Mouse (Mus musculus) neural tube, embryonic 15.5 days (tissue): ENCODE data around the gene Gm49342. TPM values are rescaled to one million over a fixed set of nuclear protein-coding genes. Genes with fewer than 3 reads are reported as not detected.
"Not testable (repeated sequence)": the region's sequence is repeated elsewhere in the genome, so short reads cannot be mapped to it uniquely, and the experiment has no call there.

Source experiments
- ATAC-seq: fragments of 200-750 bp; cut with Nextera tagmentation; 2 replicates; pipeline ENCODE4 v1.8.0; 2017; ENCODE audit warnings: mild to moderate bottlenecking, moderate TSS enrichment, moderate library complexity; ENCODE audit not compliant: low FRiP score
- H3K27ac ChIP-seq: fragments of 300-500 bp; sonication (generic); replicated peaks from 2 replicates; pipeline ENCODE4 v1.5.1; 2015; ENCODE audit warnings: mild to moderate bottlenecking, inconsistent platforms
- H3K27me3 ChIP-seq: fragments of 300-500 bp; sonication (generic); replicated peaks from 2 replicates; pipeline ENCODE4 v1.6.1; 2015; ENCODE audit warnings: inconsistent platforms
- H3K36me3 ChIP-seq: fragments of 300-500 bp; sonication (generic); 2 replicates; pipeline ENCODE4 v1.6.1; 2015; ENCODE audit warnings: inconsistent platforms
- H3K4me1 ChIP-seq: fragments of 300-500 bp; sonication (generic); 2 replicates; pipeline ENCODE4 v1.6.1; 2015; ENCODE audit warnings: inconsistent platforms
- H3K4me2 ChIP-seq: fragments of 300-500 bp; sonication (generic); 2 replicates; pipeline ENCODE4 v1.6.1; 2015; ENCODE audit warnings: inconsistent platforms, mild to moderate bottlenecking, moderate library complexity
- H3K4me3 ChIP-seq: fragments of 300-500 bp; sonication (generic); replicated peaks from 2 replicates; pipeline ENCODE4 v1.5.1; 2015; ENCODE audit warnings: mild to moderate bottlenecking, inconsistent platforms
- H3K9ac ChIP-seq: fragments of 300-500 bp; sonication (generic); replicated peaks from 2 replicates; pipeline ENCODE4 v1.6.1; 2015; ENCODE audit warnings: mild to moderate bottlenecking, inconsistent platforms
- H3K9me3 ChIP-seq: fragments of 300-500 bp; sonication (generic); replicated peaks from 2 replicates; pipeline ENCODE4 v1.6.1; 2016; ENCODE audit warnings: inconsistent platforms
- WGBS: fragments of 180-500 bp; shearing (Covaris S2); methylation state at CpG from one replicate; pipeline ENCODE4 v1.1.7; 2015; ENCODE audit warnings: mixed read lengths; 5-methylcytosine and 5-hydroxymethylcytosine counted together
- polyA plus RNA-seq: library from polyadenylated mRNA; unstranded; fragments of >200 nt; fragmentation: Nextera tagmentation; extraction: Ambion mirVana; gene quantifications from 2 replicates; pipeline ENCODE4 v1.2.1, GENCODE M21; 2015

Gm49342 gene
- not detected in 2 replicates for polyA plus RNA-seq

DNA sequence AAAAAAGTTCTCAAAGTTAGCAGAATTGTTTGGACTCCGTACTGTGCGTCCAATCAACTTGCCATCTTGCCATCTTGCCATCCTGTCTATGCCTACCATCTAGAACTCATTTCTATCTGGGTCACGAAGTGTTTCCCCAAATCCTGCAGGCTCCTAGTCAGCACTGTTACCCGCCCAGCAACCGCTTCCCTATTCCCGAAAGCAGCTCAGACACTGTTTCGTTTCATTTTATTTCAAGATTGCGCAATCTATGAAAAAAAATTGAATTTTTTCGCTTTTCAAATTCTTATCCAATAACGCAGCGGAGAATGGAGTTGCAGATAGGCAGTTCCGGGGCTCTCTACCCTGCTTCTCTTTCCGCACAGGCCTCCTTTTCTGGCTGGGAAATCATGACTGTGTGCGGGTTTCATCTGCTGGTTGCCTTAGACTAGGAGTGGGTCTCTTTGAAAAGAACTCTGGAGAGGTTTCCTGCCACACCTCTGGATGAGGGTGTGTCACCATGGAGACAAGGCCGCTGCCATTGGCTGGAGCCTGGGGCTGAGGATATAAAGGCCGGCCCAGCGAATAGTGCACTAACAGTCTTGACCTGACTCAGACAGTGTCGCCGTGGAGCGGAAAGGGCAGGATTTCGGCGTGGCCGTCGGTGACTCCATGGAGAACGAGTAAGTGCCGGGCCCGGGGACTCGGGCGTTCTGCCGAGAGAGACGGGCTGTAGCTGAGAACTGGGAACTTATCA lies at the start of gene Gm49342:
Gm49342 (plus strand) TSS at position 586 of the 736 bp plus-strand sequence.
- no peaks in the 10 kb centered on the region for H3K9me3 ChIP-seq
- peak within 1 kb of the TSS; percentile 46 for H3K4me3 ChIP-seq
- H3K4me1 ChIP-seq, result peaks cover 12% of the 10 kb centered on the region
- no peaks in the 10 kb centered on the region for H3K27me3 ChIP-seq
- H3K36me3 ChIP-seq, result no peaks in the 10 kb centered on the region
- ATAC-seq, result peak; percentile 95
- H3K4me2 ChIP-seq, result peak within 1 kb of the TSS; percentile 63
- H3K27ac ChIP-seq, result peak within 1 kb of the TSS; percentile 82
- peak within 1 kb of the TSS; percentile 43 for H3K9ac ChIP-seq
- WGBS, result 20% methylated on average over 31 of the region's 31 CpGs

DNA sequence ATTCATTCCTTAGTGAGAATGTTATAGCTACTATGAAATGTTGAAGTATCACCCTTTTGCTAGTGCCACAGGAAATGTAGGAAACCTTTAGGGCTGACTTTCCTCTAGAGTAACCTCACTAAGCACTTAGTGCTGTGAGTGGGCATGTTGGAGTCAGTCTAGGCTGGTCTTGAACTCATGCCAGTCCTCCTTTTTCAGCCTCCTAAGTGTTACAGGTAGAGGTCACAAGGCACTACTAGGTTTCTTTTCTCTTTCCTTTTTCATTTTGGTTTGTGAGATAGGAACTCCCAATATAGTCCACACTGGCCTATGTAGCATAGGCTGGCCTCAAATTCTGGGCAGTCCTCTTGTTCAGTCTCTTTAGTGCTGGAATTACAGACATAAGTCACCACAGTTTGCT lies 48.9 kb upstream of the Gm49342 start:
- Histone ChIP-seq H3K27me3 (0 out of 2 replicates have a peak, but pooled peaks cover 5% of the 10 kb centered on the region), H3K4me3 (no peak overlapping the region), H3K27ac (no peak overlapping the region), H3K4me1 (peaks cover 15% of the 10 kb centered on the region), H3K9ac (no peak overlapping the region), H3K36me3 (no peaks in the 10 kb centered on the region), H3K9me3 (no peaks in the 10 kb centered on the region), H3K4me2 (peak overlapping the region; percentile 90)
- ATAC-seq, result no peak

DNA sequence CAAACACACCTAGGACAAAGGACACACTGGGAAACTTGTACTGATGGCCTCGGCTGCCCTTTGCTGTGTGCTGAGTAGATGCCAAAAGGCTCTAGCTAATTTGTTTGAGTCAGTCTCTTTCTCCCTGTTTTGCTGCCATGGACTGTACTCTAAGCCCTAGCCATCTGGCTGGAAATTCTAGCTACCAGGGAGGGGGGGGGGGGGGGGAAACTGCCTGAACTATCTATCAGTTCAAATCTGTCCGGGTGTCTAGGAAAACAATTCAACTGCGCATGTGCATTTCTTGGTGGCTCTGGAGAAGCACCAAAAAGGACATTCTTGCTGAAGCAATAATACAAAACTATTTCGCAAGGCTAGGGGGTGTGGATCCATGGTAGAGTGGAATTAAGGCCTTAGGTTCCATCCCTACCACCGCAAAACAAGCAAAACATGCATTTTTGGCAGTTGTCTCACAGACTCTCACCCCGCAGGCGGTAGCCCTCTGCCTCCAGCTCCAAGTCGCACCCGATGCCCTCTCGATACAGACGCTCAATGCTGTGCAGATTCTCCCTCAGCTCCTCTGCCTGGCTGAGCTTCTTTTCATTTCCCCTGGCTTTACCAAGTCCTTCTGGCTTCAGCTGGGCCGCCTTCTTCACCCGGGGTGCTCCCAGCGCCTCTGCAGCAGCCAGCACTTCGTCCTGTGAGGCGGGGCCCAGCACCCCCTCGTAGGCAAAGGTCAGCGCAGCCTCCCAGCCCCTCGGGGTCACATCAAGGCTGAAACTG lies 48.2 kb upstream of the Gm49342 start:
- 18% methylated on average over 19 of the region's 19 CpGs for WGBS
- H3K9ac ChIP-seq, result peak overlapping the region; percentile 66
- H3K4me2 ChIP-seq, result peak overlapping the region; percentile 90
- H3K27ac ChIP-seq, result peak overlapping the region; percentile 65
- H3K4me3 ChIP-seq, result peak overlapping the region; percentile 51
- H3K9me3 ChIP-seq, result no peaks in the 10 kb centered on the region
- H3K4me1 ChIP-seq, result peaks cover 15% of the 10 kb centered on the region
- H3K36me3 ChIP-seq, result no peaks in the 10 kb centered on the region
- H3K27me3 ChIP-seq, result 0 out of 2 replicates have a peak, but pooled peaks cover 5% of the 10 kb centered on the region
- ATAC-seq, result peak; percentile 79

GRCm38 (mm10) chr14:50896747-50897373 lies 47.5 kb upstream of the Gm49342 start:
- Histone ChIP-seq H3K9ac (peak overlapping the region; percentile 66), H3K4me3 (peak overlapping the region; percentile 51), H3K27ac (peak overlapping the region; percentile 65), H3K27me3 (0 out of 2 replicates have a peak, but pooled peaks cover 5% of the 10 kb centered on the region), H3K4me1 (peaks cover 15% of the 10 kb centered on the region), H3K4me2 (peak overlapping the region; percentile 90), H3K9me3 (no peaks in the 10 kb centered on the region), H3K36me3 (no peaks in the 10 kb centered on the region)
- 17% methylated on average over 23 of the region's 23 CpGs for WGBS
- ATAC-seq, result peak; percentile 93

- Histone ChIP-seq H3K36me3 (no peaks in the 10 kb centered on the region), H3K27me3 (0 out of 2 replicates have a peak, but pooled peaks cover 5% of the 10 kb centered on the region), H3K27ac (peak within 1 kb of the TSS; percentile 65), H3K9me3 (no peaks in the 10 kb centered on the region), H3K4me3 (peak within 1 kb of the TSS; percentile 51), H3K9ac (peak within 1 kb of the TSS; percentile 66), H3K4me1 (peaks cover 15% of the 10 kb centered on the region), H3K4me2 (peak within 1 kb of the TSS; percentile 90)
- 49% methylated on average over 7 of the region's 7 CpGs for WGBS
- peak; percentile 18; the same call in 1 of the 2 replicates for ATAC-seq
Observed at GRCm38 (mm10) chr14:50897374-50897765, 46.9 kb upstream of the Gm49342 start, which contains the start of gene Klhl33. Gene Klhl33 (minus strand): TSS chr14:50897507.

GRCm38 (mm10) chr14:50897992-50898391 lies 46.3 kb upstream of the Gm49342 start:
- not testable (repeated sequence) for H3K4me3 ChIP-seq, H3K27me3 ChIP-seq, H3K4me2 ChIP-seq, H3K9ac ChIP-seq, ATAC-seq, H3K9me3 ChIP-seq, H3K36me3 ChIP-seq, H3K27ac ChIP-seq
- WGBS, result 93% methylated on average over 2 of the region's 2 CpGs
- H3K4me1 ChIP-seq, result peaks cover 15% of the 10 kb centered on the region

- Histone ChIP-seq H3K4me1 (peaks cover 9% of the 10 kb centered on the region), H3K9me3 (no peaks in the 10 kb centered on the region), H3K27ac (peak overlapping the region; percentile 70), H3K4me3 (peak overlapping the region; percentile 42), H3K36me3 (no peaks in the 10 kb centered on the region), H3K9ac (peak overlapping the region; percentile 55), H3K27me3 (no peaks in the 10 kb centered on the region), H3K4me2 (peak overlapping the region; percentile 71)
- 4% methylated on average over 26 of the region's 26 CpGs for WGBS
- peak; percentile 91 for ATAC-seq
Observed at GRCm38 (mm10) chr14:50903973-50904827, 40.1 kb upstream of the Gm49342 start.

DNA sequence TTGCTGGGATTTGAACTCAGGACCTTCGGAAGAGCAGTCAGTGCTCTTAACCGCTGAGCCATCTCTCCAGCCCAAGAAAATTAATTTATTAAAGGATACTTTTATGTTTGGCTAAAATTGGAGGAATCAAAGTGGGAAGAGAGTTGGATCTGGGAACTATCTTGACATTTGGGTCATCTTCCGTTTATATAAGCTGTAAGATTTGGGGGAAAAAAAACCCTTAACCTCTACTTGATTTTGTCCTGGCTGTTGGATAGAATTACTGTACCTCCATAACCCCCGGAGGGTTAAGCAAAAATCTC lies 39.5 kb upstream of the Gm49342 start:
- no peak overlapping the region for H3K4me3 ChIP-seq
- no peaks in the 10 kb centered on the region for H3K27me3 ChIP-seq
- no peak overlapping the region for H3K9ac ChIP-seq
- WGBS, result 87% methylated on average over 4 of the region's 4 CpGs
- no peak overlapping the region for H3K27ac ChIP-seq
- no peaks in the 10 kb centered on the region for H3K9me3 ChIP-seq
- peaks cover 9% of the 10 kb centered on the region for H3K4me1 ChIP-seq
- no peak for ATAC-seq
- no peaks in the 10 kb centered on the region for H3K36me3 ChIP-seq
- no peak overlapping the region for H3K4me2 ChIP-seq

- H3K27ac ChIP-seq, H3K27me3 ChIP-seq, H3K4me3 ChIP-seq, H3K9me3 ChIP-seq, H3K4me1 ChIP-seq, ATAC-seq, H3K9ac ChIP-seq, H3K4me2 ChIP-seq, H3K36me3 ChIP-seq: not testable (repeated sequence)
Observed at GRCm38 (mm10) chr14:50905327-50905726, 39.0 kb upstream of the Gm49342 start.

- Histone ChIP-seq H3K36me3 (peaks cover 22% of the 10 kb centered on the region), H3K4me3 (no peak overlapping the region), H3K4me1 (peaks cover 9% of the 10 kb centered on the region), H3K27ac (no peak overlapping the region), H3K9ac (no peak overlapping the region), H3K27me3 (no peaks in the 10 kb centered on the region), H3K4me2 (no peak overlapping the region), H3K9me3 (no peaks in the 10 kb centered on the region)
- WGBS, result 83% methylated on average over 4 of the region's 4 CpGs
- no peak for ATAC-seq
Observed at GRCm38 (mm10) chr14:50908126-50908525, 36.2 kb upstream of the Gm49342 start.

- no peaks in the 10 kb centered on the region for H3K9me3 ChIP-seq
- H3K4me1 ChIP-seq, result no peaks in the 10 kb centered on the region
- H3K4me3 ChIP-seq, result no peak overlapping the region
- H3K4me2 ChIP-seq, result no peak overlapping the region
- no peaks in the 10 kb centered on the region for H3K27me3 ChIP-seq
- 57% methylated on average over 3 of the region's 3 CpGs for WGBS
- no peak overlapping the region for H3K27ac ChIP-seq
- no peak overlapping the region for H3K9ac ChIP-seq
- ATAC-seq, result no peak
- peaks cover 50% of the 10 kb centered on the region for H3K36me3 ChIP-seq
Observed at GRCm38 (mm10) chr14:50911356-50911755, 33.0 kb upstream of the Gm49342 start.
